8 mouse cellular contexts compared by ENCODE assay signal in genomic region chr14:54412629-54413170, GRCm38 (mm10). TPM values are rescaled to one million over a fixed set of nuclear protein-coding genes. Genes with fewer than 3 reads are reported as not detected.
DNase-seq lines count a peak whose midpoint lies in the region; ATAC-seq and TF ChIP-seq lines count a peak whose summit lies in the region.

No protein-coding gene starts in this region.

- H3K27ac ChIP-seq in spleen, adult 2 months (ENCODE audit: insufficient read depth, low read length) = no peak overlapping the region
- H3K27ac ChIP-seq in embryonic facial prominence, embryonic 14.5 days (replicated peaks; ENCODE audit: low read depth, low read length) = peak overlapping the region; percentile 57; the same call in 1 of the 2 replicates
- H3K27ac ChIP-seq in lung, embryonic 16.5 days (ENCODE audit: low read length) = peak overlapping the region; percentile 93

- TF ChIP-seq CTCF in spleen, adult 2 months (IDR thresholded peaks at IDR 0.05; ENCODE audit: extremely low read depth, insufficient read depth, insufficient read length, insufficient replicate concordance) = peak; percentile 28; the same call in 1 of the 2 replicates

- no peak for ATAC-seq in cerebellum, adult (ENCODE audit: insufficient number of reproducible peaks, low FRiP score, low TSS enrichment)
- no peak for ATAC-seq in embryonic facial prominence, embryonic 14.5 days (ENCODE audit: low read depth)
- ATAC-seq in lung, embryonic 16.5 days (ENCODE audit: low read depth) = no peak

- H3K4me3 ChIP-seq in spleen, adult 2 months (ENCODE audit: extremely low read depth, insufficient read depth, insufficient read length) = no peak overlapping the region
- no peak overlapping the region for H3K4me3 ChIP-seq in embryonic facial prominence, embryonic 14.5 days (ENCODE audit: low read depth, low read length)
- peak overlapping the region; percentile 33; the same call in 1 of the 2 replicates for H3K4me3 ChIP-seq in lung, embryonic 16.5 days (ENCODE audit: low read length)

- H3K27me3 ChIP-seq in spleen, adult 2 months (ENCODE audit: control insufficient read depth, insufficient read depth, low read length) = no peaks in the 10 kb centered on the region
- peaks cover 14% of the 10 kb centered on the region for H3K27me3 ChIP-seq in embryonic facial prominence, embryonic 14.5 days (replicated peaks; ENCODE audit: control insufficient read depth, insufficient read depth, low read length)
- H3K27me3 ChIP-seq in lung, embryonic 16.5 days (ENCODE audit: control insufficient read depth, insufficient read depth, low read depth, low read length) = no peaks in the 10 kb centered on the region

- no peaks in the 10 kb centered on the region for H3K9me3 ChIP-seq in embryonic facial prominence, embryonic 14.5 days (ENCODE audit: control insufficient read depth, low read length)
- H3K9me3 ChIP-seq in lung, embryonic 16.5 days (ENCODE audit: control insufficient read depth, low read length) = no peaks in the 10 kb centered on the region

- H3K4me1 ChIP-seq in spleen, adult 2 months (ENCODE audit: control insufficient read depth, insufficient read depth, insufficient read length) = peaks cover 14% of the 10 kb centered on the region; the same call in 1 of the 2 replicates
- H3K4me1 ChIP-seq in embryonic facial prominence, embryonic 14.5 days (ENCODE audit: control insufficient read depth, insufficient read depth, low read length) = peaks cover 18% of the 10 kb centered on the region
- H3K4me1 ChIP-seq in lung, embryonic 16.5 days (replicated peaks; ENCODE audit: control insufficient read depth, insufficient read depth, low read length) = peaks cover 41% of the 10 kb centered on the region

- H3K36me3 ChIP-seq in spleen, adult 2 months (ENCODE audit: control insufficient read depth, insufficient read depth, low read length) = no peaks in the 10 kb centered on the region
- H3K36me3 ChIP-seq in embryonic facial prominence, embryonic 14.5 days (ENCODE audit: control insufficient read depth, insufficient read depth, low read length) = no peaks in the 10 kb centered on the region
- no peaks in the 10 kb centered on the region for H3K36me3 ChIP-seq in lung, embryonic 16.5 days (ENCODE audit: control insufficient read depth, insufficient read depth, low read length)

- H3K9ac ChIP-seq in embryonic facial prominence, embryonic 14.5 days (ENCODE audit: low read depth, low read length) = peak overlapping the region; percentile 37; the same call in 1 of the 2 replicates
- peak overlapping the region; percentile 16; the same call in 1 of the 2 replicates for H3K9ac ChIP-seq in lung, embryonic 16.5 days (ENCODE audit: low read length)

- no peak for TF ChIP-seq POLR2A in spleen, adult 2 months (IDR thresholded peaks at IDR 0.05; ENCODE audit: low read depth, low read length)

- peak; percentile 18 to 45 for DNase-seq in cerebellum, postnatal 36 days
- no peak for DNase-seq in spleen, adult 2 months (ENCODE audit: low read depth in 1 of 2, low spot score in 2 of 2)
- no peak for DNase-seq in spleen, adult 18-20 months
- no peak for DNase-seq in embryonic facial prominence, embryonic 14.5 days (ENCODE audit: low spot score)
- DNase-seq in kidney, adult 8-10 months = peak; percentile 64 to 69
- DNase-seq in thymus, postnatal 36 days = peak; percentile 27

- peak overlapping the region; percentile 53; the same call in 1 of the 2 replicates for H3K4me2 ChIP-seq in embryonic facial prominence, embryonic 14.5 days (ENCODE audit: low read depth, low read length)
- peak overlapping the region; percentile 51 for H3K4me2 ChIP-seq in lung, embryonic 16.5 days (ENCODE audit: low read depth, low read length)

- 75% methylated on average over 2 of the region's 2 CpGs for WGBS in spleen, adult 2 months
- WGBS in embryonic facial prominence, embryonic 14.5 days = 50% methylated on average over 2 of the region's 2 CpGs
- WGBS in lung, embryonic 16.5 days = 49% methylated on average over 2 of the region's 2 CpGs

RNA-seq across cellular contexts. Expression of gene Slc7a7, which starts 4.9 kb away (rescaled TPM):
- 24.6 and 31.2 TPM in 2 replicates for polyA plus RNA-seq in spleen, adult 2 months (2012; rRNA removed)
- 6.3 and 7.7 TPM in 2 replicates for polyA plus RNA-seq in embryonic facial prominence, embryonic 14.5 days (2014; fragmentation: Nextera tagmentation; extraction: Ambion mirVana)
- polyA plus RNA-seq in lung, embryonic 16.5 days (2015; fragmentation: Nextera tagmentation; extraction: Ambion mirVana) = 14.2 and 17.0 TPM in 2 replicates

RNA-seq across cellular contexts. Expression of gene Mrpl52, which starts 14.0 kb away (rescaled TPM):
- 221 and 393 TPM in 2 replicates for polyA plus RNA-seq in spleen, adult 2 months (2012; rRNA removed)
- polyA plus RNA-seq in embryonic facial prominence, embryonic 14.5 days (2014; fragmentation: Nextera tagmentation; extraction: Ambion mirVana) = 226 and 241 TPM in 2 replicates
- 258 and 287 TPM in 2 replicates for polyA plus RNA-seq in lung, embryonic 16.5 days (2015; fragmentation: Nextera tagmentation; extraction: Ambion mirVana)

RNA-seq across cellular contexts. Expression of gene Mmp14, which starts 18.7 kb away (rescaled TPM):
- 42.0 and 63.2 TPM in 2 replicates for polyA plus RNA-seq in spleen, adult 2 months (2012; rRNA removed)
- polyA plus RNA-seq in embryonic facial prominence, embryonic 14.5 days (2014; fragmentation: Nextera tagmentation; extraction: Ambion mirVana) = 235 and 254 TPM in 2 replicates
- 176 and 183 TPM in 2 replicates for polyA plus RNA-seq in lung, embryonic 16.5 days (2015; fragmentation: Nextera tagmentation; extraction: Ambion mirVana)

RNA-seq across cellular contexts. Expression of gene Lrp10, which starts 51.2 kb away (rescaled TPM):
- 154 and 206 TPM in 2 replicates for polyA plus RNA-seq in spleen, adult 2 months (2012; rRNA removed)
- polyA plus RNA-seq in embryonic facial prominence, embryonic 14.5 days (2014; fragmentation: Nextera tagmentation; extraction: Ambion mirVana) = 41.0 and 43.4 TPM in 2 replicates
- 61.9 and 64.2 TPM in 2 replicates for polyA plus RNA-seq in lung, embryonic 16.5 days (2015; fragmentation: Nextera tagmentation; extraction: Ambion mirVana)

RNA-seq across cellular contexts. Expression of gene Oxa1l, which starts 52.1 kb away (rescaled TPM):
- 92.7 and 117 TPM in 2 replicates for polyA plus RNA-seq in spleen, adult 2 months (2012; rRNA removed)
- 47.0 and 48.6 TPM in 2 replicates for polyA plus RNA-seq in embryonic facial prominence, embryonic 14.5 days (2014; fragmentation: Nextera tagmentation; extraction: Ambion mirVana)
- 40.3 and 46.2 TPM in 2 replicates for polyA plus RNA-seq in lung, embryonic 16.5 days (2015; fragmentation: Nextera tagmentation; extraction: Ambion mirVana)

Comparison
In these comparisons a context has a peak if more than half of its experiments do, and no peak if none do; other contexts are left out.
1. DNase-seq: peak in cerebellum, postnatal 36 days (2 of 2), kidney, adult 8-10 months (2 of 2) and thymus, postnatal 36 days (2 of 2); none in spleen, adult 2 months (0 of 2), spleen, adult 18-20 months (0 of 2) and embryonic facial prominence, embryonic 14.5 days (single experiment).